Mouse (Mus musculus) brown adipose tissue, adult 24 weeks (tissue): Measurements from ENCODE around the gene Slain1. TPM values are rescaled to one million over a fixed set of nuclear protein-coding genes. Genes with fewer than 3 reads are reported as not detected.

Source experiments
- H3K27ac ChIP-seq: fragments of 200-500 bp; replicated peaks from 2 replicates; pipeline ENCODE4 v1.5.1; 2012; ENCODE audit warnings: low read depth, mild to moderate bottlenecking, low read length
- H3K4me1 ChIP-seq: fragments of 200-500 bp; 2 replicates; pipeline ENCODE4 v1.6.1; 2012; ENCODE audit warnings: low read length, mixed read lengths; ENCODE audit not compliant: control insufficient read depth, insufficient read depth, insufficient read length
- H3K4me3 ChIP-seq: fragments of 200-500 bp; 2 replicates; pipeline ENCODE4 v1.5.1; 2012; ENCODE audit warnings: low read depth, mild to moderate bottlenecking, low read length, moderate library complexity; ENCODE audit not compliant: insufficient read depth
- polyA plus RNA-seq: library from polyadenylated mRNA; stranded (reverse); fragments of >200 nt; gene quantifications from 2 replicates; pipeline ENCODE4 v1.2.4, GENCODE M21; 2012; ENCODE audit not compliant: missing spikeins, insufficient read depth, insufficient read length

Gene Slain1
- polyA plus RNA-seq, result not detected in 2 replicates

DNA sequence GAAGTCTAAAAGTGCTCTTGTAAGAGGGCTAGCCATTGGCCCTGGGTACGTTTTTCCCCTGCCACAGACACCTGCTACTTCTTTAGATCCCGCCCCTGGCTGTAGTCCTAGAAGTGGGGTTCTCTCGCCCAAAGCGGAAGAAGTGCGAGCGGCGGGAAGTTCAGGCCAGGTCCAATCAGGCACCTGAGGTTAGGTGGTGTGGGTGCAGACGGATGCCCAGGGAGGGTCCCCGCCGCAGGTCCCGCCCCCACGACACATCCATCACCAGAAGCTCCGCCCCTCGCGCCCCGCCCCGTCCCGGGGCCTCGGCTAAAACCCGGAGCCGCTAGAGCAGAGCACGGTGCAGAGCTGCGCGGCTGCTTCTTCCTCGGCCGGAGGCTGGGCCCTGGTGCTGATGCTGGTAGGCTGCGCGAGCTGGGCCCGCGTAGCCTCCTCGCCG, at the start of gene Slain1:
Gene Slain1, plus strand, starts transcription at position 333 of the 439 bp plus-strand sequence.
- H3K4me3 ChIP-seq, result peak within 1 kb of the TSS; percentile 37
- H3K27ac ChIP-seq, result no peak within 1 kb of the TSS
- H3K4me1 ChIP-seq, result peaks cover 6% of the 10 kb centered on the region

- H3K4me1 ChIP-seq, result no peaks in the 10 kb centered on the region
- no peak overlapping the region for H3K4me3 ChIP-seq
- no peak overlapping the region for H3K27ac ChIP-seq
Measured at GRCm38 (mm10) chr14:103608063-103608462, 42.0 kb upstream of the Slain1 start.

DNA sequence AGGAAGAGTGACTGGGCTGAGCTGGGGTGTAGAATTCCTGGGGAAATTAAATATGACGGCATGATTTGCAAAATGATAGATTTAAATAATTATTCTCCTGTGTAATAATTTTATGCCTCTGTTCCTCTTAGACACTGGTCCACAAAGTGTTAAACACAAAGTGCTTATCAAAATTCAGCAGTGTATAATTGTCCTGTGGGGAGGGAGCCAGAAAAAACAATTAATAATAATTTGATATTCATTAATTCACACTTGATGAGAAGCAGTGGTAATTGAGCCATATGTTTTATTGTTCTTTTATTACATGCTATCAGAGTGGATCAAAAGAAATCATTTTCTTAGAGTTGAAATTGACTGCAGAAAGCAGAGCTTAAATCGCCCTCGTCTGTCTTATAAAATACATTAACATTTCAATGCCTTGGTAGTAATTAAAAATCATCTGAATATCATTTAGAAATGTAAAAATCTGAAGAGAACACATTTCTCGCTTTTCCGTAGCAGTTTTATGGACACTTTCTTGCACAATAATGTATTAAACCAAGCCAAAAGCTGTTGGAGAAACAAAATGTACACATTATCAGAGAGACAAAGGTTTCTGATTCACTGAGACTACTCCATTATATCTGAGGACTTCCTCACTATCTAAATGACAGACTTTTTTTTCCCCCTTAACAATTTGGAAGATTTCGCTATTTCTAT, 36.3 kb upstream of the Slain1 start:
- no peak overlapping the region for H3K4me3 ChIP-seq
- no peaks in the 10 kb centered on the region for H3K4me1 ChIP-seq
- no peak overlapping the region for H3K27ac ChIP-seq

GRCm38 (mm10) chr14:103614272-103614587, 35.8 kb upstream of the Slain1 start:
- no peaks in the 10 kb centered on the region for H3K4me1 ChIP-seq
- H3K27ac ChIP-seq, result no peak overlapping the region
- no peak overlapping the region for H3K4me3 ChIP-seq

GRCm38 (mm10) chr14:103619756-103620155, 30.3 kb upstream of the Slain1 start:
- Histone ChIP-seq H3K4me3 (no peak overlapping the region), H3K4me1 (no peaks in the 10 kb centered on the region), H3K27ac (no peak overlapping the region)

DNA sequence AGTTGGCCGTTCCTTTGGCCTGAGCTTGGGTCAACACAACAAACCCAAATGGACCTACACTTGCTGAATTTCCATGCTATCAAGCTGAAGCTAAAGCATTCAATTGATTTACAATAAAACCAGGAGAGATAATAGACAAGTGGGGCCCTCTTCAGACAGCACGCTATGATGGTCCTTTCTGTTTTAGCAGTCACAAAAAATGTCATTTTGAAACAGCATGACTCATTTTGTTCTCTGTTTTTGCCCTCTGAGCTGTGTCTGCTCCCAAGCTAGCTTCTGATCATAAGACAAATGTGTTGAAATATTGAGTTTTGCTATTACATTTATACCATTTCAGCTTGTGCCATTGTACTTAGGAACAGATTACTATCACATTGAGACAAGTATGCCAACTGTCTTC, 28.8 kb upstream of the Slain1 start:
- no peak overlapping the region for H3K27ac ChIP-seq
- no peaks in the 10 kb centered on the region for H3K4me1 ChIP-seq

GRCm38 (mm10) chr14:103626100-103626499, 23.9 kb upstream of the Slain1 start:
- Histone ChIP-seq H3K27ac (no peak overlapping the region), H3K4me1 (no peaks in the 10 kb centered on the region), H3K4me3 (no peak overlapping the region)

More for the DNA sequence above, 28.8 kb upstream of the Slain1 start:
- H3K4me3 ChIP-seq, result no peak overlapping the region

DNA sequence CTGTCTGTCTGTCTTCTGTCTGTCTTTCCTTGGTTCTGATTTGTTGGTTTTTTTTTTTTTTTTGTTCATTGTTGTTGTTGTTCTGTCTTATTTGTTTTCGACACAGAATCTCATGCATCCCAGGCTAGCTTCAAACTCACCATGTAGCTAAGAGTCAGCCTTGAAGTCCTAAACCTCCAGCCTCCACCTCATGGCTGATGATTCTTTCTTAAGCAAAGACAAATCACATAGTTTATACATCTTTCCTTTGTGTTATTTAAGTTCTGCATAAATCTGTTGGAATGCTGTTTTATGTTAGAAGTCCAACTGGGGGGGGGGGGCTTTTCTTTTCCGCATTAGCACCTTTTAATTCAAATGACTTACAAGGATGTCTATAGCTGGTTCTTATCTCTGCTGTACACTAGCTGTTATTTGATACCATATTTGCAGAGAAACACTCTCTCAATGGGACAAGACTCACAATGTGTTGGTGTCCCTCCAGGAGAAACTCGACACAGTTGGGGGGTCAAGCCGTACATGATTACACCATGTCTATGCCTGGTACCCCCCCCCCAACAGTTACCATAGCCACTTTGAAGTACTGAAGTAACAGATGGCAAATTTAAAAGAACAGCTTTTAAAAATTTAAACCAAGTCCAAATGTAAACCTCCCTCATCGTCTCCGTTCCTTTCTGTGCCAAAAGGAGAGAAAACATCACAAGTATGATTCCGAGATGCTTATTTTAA, 20.2 kb upstream of the Slain1 start:
- no peaks in the 10 kb centered on the region for H3K4me1 ChIP-seq
- H3K4me3 ChIP-seq, result no peak overlapping the region
- H3K27ac ChIP-seq, result no peak overlapping the region

DNA sequence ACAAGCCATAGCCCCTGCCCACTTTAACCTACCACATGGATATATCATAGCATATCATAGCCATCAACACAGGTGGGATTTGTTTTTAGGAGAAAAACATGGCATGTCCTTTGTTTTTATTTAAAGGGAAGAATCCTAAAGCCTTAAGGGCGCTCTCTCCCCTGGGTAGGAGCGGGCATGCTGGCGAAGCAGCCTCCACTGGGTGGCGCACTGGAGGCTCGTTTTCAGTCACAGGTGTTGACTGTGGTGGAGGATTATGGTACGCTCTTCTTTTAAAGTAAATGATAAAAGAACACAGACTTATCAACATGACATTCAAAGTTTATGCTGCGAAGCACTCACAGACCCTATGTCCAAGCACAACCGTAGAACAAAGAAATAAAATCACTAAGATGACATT, 19.5 kb upstream of the Slain1 start:
- no peak overlapping the region for H3K4me3 ChIP-seq
- no peaks in the 10 kb centered on the region for H3K4me1 ChIP-seq

DNA sequence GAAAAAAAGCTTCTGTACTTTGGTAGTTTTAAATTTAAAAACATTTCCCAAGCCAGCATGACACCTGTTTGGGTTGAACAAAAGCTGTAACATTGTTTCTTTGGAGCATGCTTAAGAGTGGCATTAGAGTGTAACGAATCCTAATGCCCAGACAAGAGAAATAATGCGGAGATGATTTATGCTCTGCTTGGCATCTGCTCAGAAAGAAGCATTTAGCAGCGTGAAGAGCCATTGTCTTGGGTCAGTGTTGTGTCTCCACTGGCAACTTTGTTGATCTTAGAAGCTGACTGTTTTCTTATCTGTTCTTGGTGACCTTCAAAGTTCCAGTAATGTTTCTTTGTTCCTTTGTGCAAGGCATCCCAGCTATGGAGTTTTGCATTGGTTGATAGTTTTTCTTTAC, 6.1 kb upstream of the Slain1 start:
- Histone ChIP-seq H3K27ac (no peak overlapping the region), H3K4me1 (no peaks in the 10 kb centered on the region), H3K4me3 (no peak overlapping the region)

More for the DNA sequence above, 19.5 kb upstream of the Slain1 start:
- no peak overlapping the region for H3K27ac ChIP-seq

DNA sequence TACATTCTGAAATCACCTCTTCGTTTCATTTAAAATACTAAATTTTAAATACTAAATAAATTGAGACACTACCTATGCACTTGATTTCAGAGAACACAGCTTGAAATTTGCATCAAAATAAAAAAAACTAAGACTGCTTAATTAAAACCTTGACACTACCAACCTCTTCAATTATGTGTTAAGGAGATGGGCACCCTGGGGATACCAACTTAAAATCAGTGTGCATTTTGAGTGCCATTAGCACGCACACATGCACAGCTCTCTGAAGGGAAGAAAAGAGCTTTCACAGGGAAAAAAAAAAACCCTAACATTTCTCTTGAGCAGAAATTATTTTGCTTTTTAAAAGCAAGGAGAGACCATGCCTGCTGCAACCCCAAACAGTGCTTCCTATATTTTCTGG, 2.0 kb upstream of the Slain1 start:
- peaks cover 6% of the 10 kb centered on the region for H3K4me1 ChIP-seq
- H3K4me3 ChIP-seq, result no peak overlapping the region
- no peak overlapping the region for H3K27ac ChIP-seq

DNA sequence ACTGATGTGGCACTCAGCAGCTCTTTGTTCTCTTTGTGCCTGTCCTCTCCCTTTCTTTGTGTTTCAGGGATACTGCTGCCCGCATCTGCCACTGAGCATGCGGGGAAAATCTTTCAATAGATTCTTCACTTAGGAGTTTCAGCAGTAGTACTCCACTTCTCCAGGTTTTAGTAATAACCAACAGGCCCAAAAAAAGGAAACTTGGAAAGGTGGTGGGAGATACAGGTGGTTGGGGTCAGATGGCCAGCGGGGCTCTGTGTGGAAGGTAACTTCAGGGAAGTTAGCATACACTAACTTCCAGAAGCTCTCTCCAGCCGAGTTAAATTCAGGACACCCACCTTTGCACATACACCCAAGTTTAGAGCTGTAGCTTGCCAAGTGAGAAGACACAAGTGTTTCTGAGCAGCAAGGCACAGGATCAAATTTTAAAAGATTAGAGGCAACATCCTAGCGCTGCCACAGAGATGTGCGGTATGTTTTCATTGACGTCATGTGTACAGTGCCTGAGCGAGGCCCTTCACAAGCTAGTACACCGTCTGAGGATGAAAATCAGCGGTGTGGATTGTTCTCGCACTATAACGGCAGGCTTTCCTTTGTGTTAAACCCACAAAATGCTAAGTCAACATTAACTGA, 1.3 kb upstream of the Slain1 start:
- H3K4me1 ChIP-seq, result peaks cover 6% of the 10 kb centered on the region
- H3K27ac ChIP-seq, result no peak overlapping the region
- H3K4me3 ChIP-seq, result no peak overlapping the region

- H3K27ac ChIP-seq, result no peak overlapping the region
- H3K4me1 ChIP-seq, result peaks cover 6% of the 10 kb centered on the region
- H3K4me3 ChIP-seq, result no peak overlapping the region
Measured at GRCm38 (mm10) chr14:103649302-103649701, 726 bp upstream of the Slain1 start.

DNA sequence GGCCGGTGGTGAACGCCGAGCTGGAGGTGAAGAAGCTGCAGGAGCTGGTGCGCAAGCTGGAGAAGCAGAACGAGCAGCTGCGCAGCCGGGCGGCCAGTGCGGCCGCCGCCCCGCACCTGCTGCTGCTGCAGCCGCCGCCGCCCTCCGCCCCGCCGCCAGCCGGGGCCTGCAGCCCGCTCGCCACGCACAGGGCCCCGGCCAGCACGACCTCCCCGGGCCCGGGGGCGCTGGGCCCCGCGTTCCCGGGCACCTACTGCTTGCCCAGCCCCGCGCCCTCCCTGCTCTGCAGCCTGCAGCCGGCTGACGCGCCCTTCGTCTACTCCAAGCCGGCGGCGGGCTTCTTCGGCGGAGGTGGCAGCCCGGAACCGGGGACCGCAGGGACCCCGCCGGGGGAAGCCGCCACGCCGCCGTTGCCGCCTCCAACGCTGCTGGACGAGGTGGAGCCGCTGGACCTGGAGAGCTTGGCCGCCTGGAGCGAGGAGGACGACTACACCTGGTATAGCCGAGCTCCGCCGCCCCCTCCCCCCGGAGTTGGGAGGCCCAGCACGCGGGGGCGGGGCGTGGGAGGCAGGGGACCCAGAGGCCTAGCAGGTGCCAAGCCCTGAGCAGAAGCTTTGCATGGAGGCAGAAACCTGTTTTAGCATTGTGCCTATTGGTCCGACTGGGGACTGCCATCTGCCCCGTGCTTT, 529 bp downstream of the Slain1 start:
- Histone ChIP-seq H3K27ac (no peak overlapping the region), H3K4me1 (peaks cover 6% of the 10 kb centered on the region), H3K4me3 (peak overlapping the region; percentile 37)

GRCm38 (mm10) chr14:103651106-103651505, 1.1 kb downstream of the Slain1 start:
- Histone ChIP-seq H3K4me1 (peaks cover 6% of the 10 kb centered on the region), H3K4me3 (peak overlapping the region; percentile 37), H3K27ac (no peak overlapping the region)
